Mouse (Mus musculus) heart, adult 2 months (tissue): ENCODE data around the gene Dicer1.

Experiments
- CTCF ChIP-seq: fragments of 200-600 bp; IDR thresholded peaks from 2 replicates; pipeline ENCODE4 v1.8.1; 2022; ENCODE audit warnings: antibody characterized with exemption, mild to moderate bottlenecking, moderate library complexity
- EP300 ChIP-seq: fragments of 200-500 bp; IDR thresholded peaks from 2 replicates; pipeline ENCODE4 v1.6.1; 2011; ENCODE audit warnings: low read depth, low read length, control low read depth; ENCODE audit not compliant: insufficient read depth
- POLR2A ChIP-seq: fragments of 200-500 bp; IDR thresholded peaks from 2 replicates; pipeline ENCODE4 v1.6.1; 2011; ENCODE audit warnings: mild to moderate bottlenecking, low read depth, low read length, control low read depth; ENCODE audit not compliant: insufficient read depth

DNA sequence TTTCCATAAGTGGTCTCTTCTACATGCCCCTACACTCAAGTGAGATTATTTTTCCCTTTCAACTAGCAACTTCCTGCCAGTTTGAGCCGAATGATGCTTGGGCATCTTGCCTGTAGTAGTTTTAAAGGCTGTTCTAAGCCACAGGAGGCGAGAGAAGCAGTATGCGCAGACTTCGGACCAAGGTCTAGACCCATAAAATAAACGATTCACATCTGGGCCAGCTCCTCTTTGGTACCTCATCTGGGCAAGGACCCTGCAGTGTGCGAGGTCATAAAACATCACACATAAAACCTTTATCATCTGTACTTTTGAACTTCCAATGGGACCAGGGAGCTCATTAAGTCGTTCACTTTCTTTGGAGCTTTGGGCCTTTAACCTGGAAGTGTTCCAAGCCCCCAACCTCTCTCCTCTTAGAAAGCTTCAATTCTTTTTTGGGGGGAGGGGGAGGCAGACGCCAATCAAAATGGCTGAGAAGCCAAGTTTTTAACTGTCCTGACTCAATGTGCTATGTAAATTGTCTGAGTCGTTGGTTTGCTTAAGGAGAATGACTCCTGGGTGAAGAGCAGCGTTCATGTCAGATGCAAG lies 17.5 kb upstream of the Dicer1 start:
- TF ChIP-seq CTCF = no peak
- no peak for TF ChIP-seq POLR2A
- TF ChIP-seq EP300 = no peak
